Mouse (Mus musculus) embryo, embryonic 9.5 days (tissue): ENCODE measurements at regions not wholly inside any gene's neighbourhood (a gene's known extent, or its start where the extent isn't known, plus 50 kb on each side); places are given as distances from the start of the nearest gene placed in this dataset.
A peak's percentile ranks its signal among the peaks of the same experiment; 100 is the strongest.

Experiments used
- DNase-seq: peaks from one replicate; pipeline ENCODE4 v3.0.0-alpha.2; 2017; ENCODE audit errors: extremely low spot score

- no peak for DNase-seq
These were observed 193.5 kb upstream of the Adamts16 start for GRCm38 (mm10) chr13:71034926-71035687.

GRCm38 (mm10) chr13:71008216-71008615 is 166.6 kb upstream of the Adamts16 start:
- peak; percentile 55 for DNase-seq

GRCm38 (mm10) chr13:71006117-71006516 is 164.5 kb upstream of the Adamts16 start:
- peak; percentile 52 for DNase-seq

GRCm38 (mm10) chr13:71003517-71003916 is 161.9 kb upstream of the Adamts16 start:
- DNase-seq, result no peak

GRCm38 (mm10) chr13:71001278-71001677 is 159.7 kb upstream of the Adamts16 start:
- peak; percentile 50 for DNase-seq

GRCm38 (mm10) chr13:71000422-71001008 is 158.9 kb upstream of the Adamts16 start:
- DNase-seq, result no peak

- no peak for DNase-seq
These were observed 151.9 kb upstream of the Adamts16 start for GRCm38 (mm10) chr13:70993522-70993921.

- no peak for DNase-seq
These were observed 148.5 kb upstream of the Adamts16 start for GRCm38 (mm10) chr13:70989999-70990645.

GRCm38 (mm10) chr13:70979344-70979743 is 137.7 kb upstream of the Adamts16 start:
- DNase-seq, result no peak

GRCm38 (mm10) chr13:70978547-70979307 is 137.1 kb upstream of the Adamts16 start:
- DNase-seq, result no peak

- DNase-seq, result no peak
These were observed 128.0 kb upstream of the Adamts16 start for GRCm38 (mm10) chr13:70969596-70969995.

- no peak for DNase-seq
These were observed 126.2 kb upstream of the Adamts16 start for GRCm38 (mm10) chr13:70967781-70968180.

GRCm38 (mm10) chr13:70963384-70963783 is 121.8 kb upstream of the Adamts16 start:
- DNase-seq, result peak; percentile 48

- peak; percentile 1 for DNase-seq
These were observed 92.9 kb upstream of the Adamts16 start for GRCm38 (mm10) chr13:70934309-70935037.

GRCm38 (mm10) chr13:70913834-70914233 is 72.2 kb upstream of the Adamts16 start:
- DNase-seq, result no peak

- DNase-seq, result no peak
These were observed 69.3 kb upstream of the Adamts16 start for GRCm38 (mm10) chr13:70910934-70911333.

- DNase-seq, result no peak
These were observed 63.2 kb upstream of the Adamts16 start for GRCm38 (mm10) chr13:70904834-70905233.

- no peak for DNase-seq
These were observed 62.2 kb upstream of the Adamts16 start for GRCm38 (mm10) chr13:70903831-70904230.

- DNase-seq, result no peak
These were observed 61.5 kb upstream of the Adamts16 start for GRCm38 (mm10) chr13:70903150-70903549.

- no peak for DNase-seq
These were observed 61.1 kb upstream of the Adamts16 start for GRCm38 (mm10) chr13:70902727-70903126.

- DNase-seq, result no peak
These were observed 50.0 kb upstream of the Adamts16 start for GRCm38 (mm10) chr13:70891634-70892033.
